Mouse (Mus musculus) G1E (cell line): ENCODE data around the gene Mpzl3.

ENCODE experiments used
- CTCF ChIP-seq: IDR thresholded peaks from 2 replicates; pipeline ENCODE4 v1.5.1; 2012; ENCODE audit warnings: low read depth, low read length, inconsistent platforms, mixed read lengths
- GATA1 ChIP-seq: IDR thresholded peaks from 2 replicates; pipeline ENCODE4 v1.6.1; 2012; ENCODE audit warnings: borderline replicate concordance, low read length, inconsistent platforms, mixed read lengths
- GATA2 ChIP-seq: IDR thresholded peaks from 2 replicates; pipeline ENCODE4 v1.6.1; 2012; ENCODE audit warnings: low read depth, low read length, inconsistent platforms, borderline replicate concordance

- TF ChIP-seq CTCF (no peak), GATA2 (no peak), GATA1 (no peak)
These were observed 61.8 kb downstream of the Mpzl3 start for GRCm38 (mm10) chr9:45116819-45117218.
